Mouse (Mus musculus) colon, adult 2 months (tissue): ENCODE results near the gene Layn. TPM values are rescaled to one million over a fixed set of nuclear protein-coding genes. Genes with fewer than 3 reads are reported as not detected.

Source experiments
- polyA plus RNA-seq: library from polyadenylated mRNA; depleted of rRNA; stranded (reverse); fragments of >200 nt; gene quantifications from 2 replicates; pipeline ENCODE4 v1.2.3, GENCODE M21; 2012; rRNA removed

The Layn gene
- 3.0 and 4.0 TPM in 2 replicates for polyA plus RNA-seq

DNA sequence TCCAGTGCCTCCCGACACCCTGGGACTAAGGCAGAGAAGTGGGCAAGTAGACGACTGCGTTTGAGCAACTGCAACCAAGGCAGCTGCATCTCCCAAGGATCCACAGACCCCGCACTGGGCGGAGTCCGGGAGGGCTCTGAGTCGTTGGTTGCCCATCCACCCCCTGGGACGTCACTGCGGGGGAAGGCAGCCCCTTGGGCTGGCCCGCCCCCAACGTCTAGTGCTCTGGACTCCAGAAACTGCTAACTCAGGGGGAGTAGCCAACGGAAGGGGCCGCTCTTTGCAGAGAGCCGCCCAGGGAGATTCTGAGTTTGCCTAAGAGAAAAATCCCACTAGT, at the start of gene Layn:
Gene Layn, minus strand, starts transcription at position 116 of the 337 bp plus-strand sequence.

DNA sequence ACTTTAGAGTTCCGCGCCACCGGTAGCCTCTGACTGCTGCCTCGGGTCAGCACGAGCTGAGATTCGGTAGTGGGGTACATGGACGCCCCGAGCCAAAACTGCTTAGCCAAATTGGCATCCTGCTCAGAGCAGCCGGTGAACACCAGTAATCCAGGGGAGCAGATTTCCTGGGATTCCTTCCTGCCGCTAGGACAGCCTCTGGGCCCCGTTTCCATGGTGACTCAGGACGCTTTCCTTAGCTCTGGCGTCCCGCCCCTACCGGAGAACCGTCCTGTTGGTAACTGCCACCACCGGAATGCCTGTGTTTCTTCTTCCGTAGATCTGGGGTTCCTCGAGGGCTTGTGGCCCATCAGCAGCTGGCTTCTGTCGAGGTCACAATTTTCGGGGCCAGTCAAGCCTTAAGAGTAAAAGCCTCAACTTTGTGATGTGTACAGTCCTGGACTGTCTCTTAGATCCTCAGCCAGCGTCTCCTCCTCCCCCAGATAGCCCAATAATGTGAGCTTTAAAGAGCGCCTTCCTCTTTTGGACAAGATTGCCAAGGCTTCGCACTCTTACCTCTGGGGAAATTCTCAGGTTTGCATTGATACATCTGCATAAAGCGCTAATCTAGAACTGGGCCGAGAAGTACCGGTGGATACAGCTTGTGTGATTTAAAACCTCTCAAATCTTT, 25.0 kb upstream of the Layn start, which contains the start of gene 4833427G06Rik:
Gene 4833427G06Rik, minus strand, starts transcription at position 323 of the 670 bp plus-strand sequence.

DNA sequence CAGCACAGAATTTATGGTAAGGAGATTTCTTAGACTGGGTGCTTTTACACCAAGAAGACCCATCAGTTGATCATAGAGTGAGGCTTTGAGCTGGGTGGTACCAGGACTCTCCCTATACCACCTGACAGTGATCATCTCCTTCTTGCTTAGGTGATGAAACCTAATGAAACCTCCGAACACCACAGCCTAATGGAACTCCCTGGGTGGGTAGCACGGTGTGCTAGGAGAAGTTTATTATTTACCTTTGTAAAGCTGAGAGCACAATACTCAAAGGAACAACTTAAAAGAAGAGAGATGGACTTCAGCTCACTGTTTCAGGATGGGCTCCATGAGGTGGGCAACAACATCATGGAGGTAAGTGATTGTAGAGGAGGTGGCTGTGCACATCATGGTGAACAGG, 16.3 kb downstream of the Layn start, which contains the start of gene Btg4:
Gene Btg4, plus strand, starts transcription at position 301 of the 400 bp plus-strand sequence.

DNA sequence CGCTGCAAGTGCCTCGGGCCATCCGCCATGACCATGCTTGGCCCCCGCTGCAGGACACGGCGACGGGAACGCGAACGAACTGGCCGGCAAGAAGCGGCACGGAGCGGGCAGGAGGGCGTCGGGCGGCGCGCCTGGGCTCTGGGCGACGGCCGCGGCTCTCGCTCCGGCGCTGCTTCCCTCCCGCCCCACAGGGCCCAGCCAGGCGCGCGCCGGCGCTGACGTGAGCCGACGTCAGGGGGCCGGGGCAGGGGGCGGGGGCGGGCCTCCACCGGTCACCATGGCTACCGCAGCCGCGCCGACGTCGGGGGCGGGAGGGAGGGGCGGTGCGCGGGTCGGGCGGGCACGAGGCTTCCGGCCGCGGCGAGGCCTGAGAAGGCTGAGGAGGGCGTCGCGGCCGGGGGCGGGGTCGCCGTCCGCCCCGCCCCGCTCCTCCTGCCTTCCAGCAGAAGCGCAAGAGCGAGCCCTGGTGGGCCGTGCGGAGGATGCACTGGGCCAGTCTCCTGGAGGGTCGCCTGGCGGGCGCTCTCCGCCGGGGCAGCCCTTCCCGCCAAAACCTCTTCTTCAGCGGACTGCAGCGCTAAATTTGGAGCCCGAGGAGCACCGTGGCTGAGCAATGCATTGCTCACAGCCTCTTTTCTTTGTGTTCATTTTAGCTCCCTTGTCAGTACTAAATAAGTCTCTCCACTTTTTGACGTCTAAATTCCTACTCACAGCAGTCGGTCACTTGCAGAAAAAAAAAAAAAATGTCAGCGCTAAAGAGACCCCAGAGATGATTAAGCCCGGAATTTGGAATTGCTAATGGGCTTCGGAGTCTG, 67.8 kb downstream of the Layn start, which contains the start of gene Sik2:
Gene Sik2, minus strand, starts transcription at position 233 of the 815 bp plus-strand sequence.

Other genes with a start within 250 kb of the Layn start
- 7.7 and 8.7 TPM in 2 replicates for gene Ppp2r1b, start 231.8 kb downstream of the Layn start, polyA plus RNA-seq
- gene Sik2, start 68.0 kb downstream of the Layn start, polyA plus RNA-seq = 17.4 and 22.2 TPM in 2 replicates
- gene Btg4, start 16.2 kb downstream of the Layn start, polyA plus RNA-seq = not detected in 2 replicates
- gene 4833427G06Rik, start 25.0 kb upstream of the Layn start, polyA plus RNA-seq = not detected in 2 replicates
- 0.44 and 1.1 TPM in 2 replicates for gene Gm32742, start 88.4 kb upstream of the Layn start, polyA plus RNA-seq
- gene Pou2af1, start 136.6 kb upstream of the Layn start, polyA plus RNA-seq = 12.6 and 18.8 TPM in 2 replicates
- gene Colca2, start 201.5 kb upstream of the Layn start, polyA plus RNA-seq = 1.6 and 2.1 TPM in 2 replicates